Mouse (Mus musculus) spleen, adult 18-20 months (tissue): ENCODE data around the gene Rab11fip4.

ENCODE experiments used
- DNase-seq, 2 experiments: peaks; one replicate each; pipeline ENCODE4 v3.0.0; 2022; ENCODE audit warnings: mixed read lengths in 2 of 2

Gene Rab11fip4

DNA sequence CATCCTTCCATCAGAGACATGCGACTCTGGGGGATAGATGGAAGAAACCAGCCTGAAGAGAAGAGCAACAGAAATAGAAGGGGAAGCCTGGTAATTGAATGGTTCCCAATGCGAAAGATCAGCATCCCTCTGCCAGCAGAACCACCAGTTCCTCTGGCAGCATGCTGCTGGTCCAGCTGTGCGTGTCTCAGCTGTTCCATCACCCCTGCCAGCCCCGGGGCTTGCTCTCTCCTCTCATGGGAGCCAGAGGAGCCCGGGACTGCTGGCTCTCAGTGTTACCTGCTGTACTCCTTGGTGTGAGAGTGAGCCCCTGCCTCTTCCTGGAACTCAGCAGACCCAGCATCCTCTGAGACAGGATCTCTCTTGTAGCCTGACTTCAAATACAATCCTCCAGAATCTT lies 24.9 kb downstream of the Rab11fip4 start:
- no peak for DNase-seq

GRCm38 (mm10) chr11:79617991-79618390 lies 27.0 kb downstream of the Rab11fip4 start:
- no peak for DNase-seq

DNA sequence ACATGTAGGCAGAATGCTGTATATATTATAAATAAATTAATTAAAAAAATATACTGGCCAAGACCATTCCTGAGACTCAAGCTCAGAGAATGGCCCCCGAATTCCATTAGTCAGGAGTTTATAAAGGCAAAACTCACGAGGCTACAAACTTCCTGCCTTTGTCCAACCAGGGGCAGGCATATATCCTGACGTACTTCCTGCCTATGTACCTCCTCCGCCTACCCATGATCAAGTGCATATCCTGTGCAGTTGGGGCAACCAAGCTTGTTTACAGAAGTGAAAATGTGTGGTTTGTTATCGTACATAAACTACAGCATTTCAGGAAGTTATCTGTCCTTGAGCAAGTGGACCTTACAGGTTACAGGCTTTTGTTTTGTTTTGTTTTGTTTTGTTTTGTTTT lies 32.0 kb downstream of the Rab11fip4 start:
- DNase-seq: no peak

- peak; percentile 32 to 63 for DNase-seq
These were observed 33.8 kb downstream of the Rab11fip4 start for GRCm38 (mm10) chr11:79624801-79625302.

- DNase-seq: no peak
These were observed 37.7 kb downstream of the Rab11fip4 start for GRCm38 (mm10) chr11:79628716-79629115.

- DNase-seq: no peak
These were observed 38.9 kb downstream of the Rab11fip4 start for GRCm38 (mm10) chr11:79629752-79630374.

- no peak for DNase-seq
These were observed 39.5 kb downstream of the Rab11fip4 start for GRCm38 (mm10) chr11:79630521-79630920.

GRCm38 (mm10) chr11:79633366-79633765 lies 42.4 kb downstream of the Rab11fip4 start:
- no peak for DNase-seq

DNA sequence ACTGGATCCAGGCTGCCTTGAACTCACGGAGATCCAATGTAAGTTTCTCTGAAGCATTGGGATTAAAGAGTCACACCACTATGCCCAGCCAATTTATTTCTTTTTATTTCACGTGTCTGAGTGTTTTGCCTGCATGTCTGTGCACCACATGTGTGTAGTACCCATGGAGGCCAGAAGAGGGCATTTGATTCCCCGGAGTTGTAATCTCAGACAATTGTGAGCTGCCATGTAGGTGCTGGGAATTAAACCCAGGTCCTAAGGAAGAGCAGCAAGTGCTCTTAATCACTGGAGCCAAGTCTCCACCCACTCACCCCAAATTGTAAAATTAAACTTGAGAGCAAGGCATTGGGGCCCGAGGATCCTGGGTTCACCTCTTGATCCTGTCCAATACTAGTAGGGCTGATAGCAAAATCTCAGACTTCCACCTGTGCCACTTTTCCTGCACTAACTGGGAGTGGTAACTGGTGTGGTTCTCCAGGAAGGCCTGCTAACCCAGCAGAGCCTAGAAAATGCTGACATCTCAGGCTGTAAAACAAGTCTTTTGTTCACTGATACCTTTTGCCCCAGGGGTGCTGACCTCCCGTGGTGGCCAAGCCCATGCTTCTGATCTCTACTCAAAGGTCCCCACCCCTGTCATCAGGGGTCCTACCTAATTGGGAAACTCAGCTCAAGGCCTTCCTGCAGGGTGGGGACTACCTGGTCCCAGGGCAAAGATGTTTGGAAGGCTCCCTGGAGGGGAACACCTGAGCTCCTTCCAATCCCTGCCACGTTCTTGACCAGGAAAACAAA lies 44.8 kb downstream of the Rab11fip4 start:
- DNase-seq: no peak

- no peak for DNase-seq
These were observed 45.5 kb downstream of the Rab11fip4 start for GRCm38 (mm10) chr11:79636481-79636880.

- DNase-seq: no peak
These were observed 47.7 kb downstream of the Rab11fip4 start for GRCm38 (mm10) chr11:79638691-79639090.

DNA sequence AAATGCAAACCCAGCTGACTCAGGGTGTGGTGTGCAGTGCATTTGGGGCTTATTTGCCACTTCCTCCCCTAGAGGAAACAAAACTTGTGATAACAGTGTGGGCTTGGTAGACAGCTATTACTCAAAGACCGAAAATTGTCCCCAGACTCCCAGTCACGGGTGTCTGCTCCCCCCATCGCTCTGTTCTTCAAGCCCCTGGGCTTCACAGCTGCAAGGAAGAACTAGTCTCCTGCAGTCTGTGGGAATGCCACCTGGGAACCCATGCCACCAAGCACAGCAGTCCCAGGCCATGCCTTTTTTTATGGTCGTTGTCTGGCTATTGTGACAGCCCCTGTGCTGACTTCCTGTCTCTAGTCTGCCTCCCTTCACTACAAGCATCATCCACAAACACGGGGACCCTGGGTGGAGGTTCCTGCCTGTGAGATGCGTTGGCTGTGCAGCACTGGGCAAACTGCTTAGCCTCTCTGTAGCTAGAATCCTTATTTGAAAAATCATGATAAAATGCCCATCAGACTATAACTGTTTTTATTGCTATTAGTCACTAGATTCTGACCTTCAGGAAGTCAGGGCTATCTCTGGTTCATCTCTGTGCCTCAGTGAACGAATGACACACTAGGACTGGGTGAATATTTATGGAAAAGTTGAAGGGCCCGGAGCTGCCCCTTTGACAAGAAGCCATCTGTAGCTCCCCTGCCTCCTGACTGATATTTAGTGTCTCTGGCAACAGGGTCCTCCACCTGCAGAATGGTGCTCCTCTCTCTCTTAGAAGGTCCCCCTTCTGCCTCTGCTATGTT lies 50.1 kb downstream of the Rab11fip4 start:
- DNase-seq: peak in 1 of 2 experiments; percentile 26

DNA sequence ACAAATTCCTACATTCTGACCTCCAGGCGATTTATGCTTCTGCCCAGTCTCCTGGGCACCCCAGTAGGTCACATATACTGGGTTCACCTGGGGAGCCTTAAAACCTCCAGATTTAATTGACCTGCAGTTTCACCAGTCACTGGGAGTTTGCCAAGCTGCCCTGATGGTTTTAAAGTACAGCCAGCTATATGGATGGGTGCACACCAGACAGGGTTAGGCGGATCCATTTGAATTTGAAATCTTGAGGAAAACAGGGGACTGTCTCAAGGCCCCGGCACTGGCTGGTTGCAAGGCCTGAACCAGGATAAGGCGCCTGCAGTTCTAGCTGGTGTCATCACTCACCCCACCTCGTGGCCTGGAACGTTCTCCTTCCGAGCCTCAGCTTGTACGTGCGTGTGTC lies 52.7 kb downstream of the Rab11fip4 start:
- DNase-seq: no peak

- DNase-seq: no peak
These were observed 53.7 kb downstream of the Rab11fip4 start for GRCm38 (mm10) chr11:79644717-79645191.

GRCm38 (mm10) chr11:79646026-79646425 lies 55.0 kb downstream of the Rab11fip4 start:
- DNase-seq: no peak

GRCm38 (mm10) chr11:79646467-79647070 lies 55.6 kb downstream of the Rab11fip4 start:
- no peak for DNase-seq

DNA sequence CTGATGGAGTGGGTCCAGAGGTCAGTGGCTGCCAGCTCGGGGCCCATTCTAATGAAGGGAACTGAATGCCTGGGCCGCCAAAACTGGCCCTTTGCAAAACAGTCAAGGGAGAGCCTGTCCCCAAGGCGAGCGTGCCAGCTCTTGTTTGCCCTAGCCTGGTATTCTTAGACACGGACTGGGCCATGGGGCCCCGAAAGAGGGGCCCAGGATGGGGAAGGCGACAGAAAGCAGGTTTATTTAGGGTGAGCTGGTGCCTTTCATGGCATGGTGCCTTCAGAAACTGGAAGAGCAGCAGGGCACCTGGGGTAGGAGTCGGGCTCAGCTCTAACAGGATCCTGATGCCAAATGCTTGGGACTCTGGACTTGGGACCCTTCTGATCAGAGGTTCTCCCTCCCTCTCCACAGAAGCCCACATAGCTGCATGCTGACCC lies 56.1 kb downstream of the Rab11fip4 start:
- no peak for DNase-seq

GRCm38 (mm10) chr11:79650359-79650835 lies 59.4 kb downstream of the Rab11fip4 start:
- no peak for DNase-seq

- DNase-seq: no peak
These were observed 61.2 kb downstream of the Rab11fip4 start for GRCm38 (mm10) chr11:79652257-79652656.

DNA sequence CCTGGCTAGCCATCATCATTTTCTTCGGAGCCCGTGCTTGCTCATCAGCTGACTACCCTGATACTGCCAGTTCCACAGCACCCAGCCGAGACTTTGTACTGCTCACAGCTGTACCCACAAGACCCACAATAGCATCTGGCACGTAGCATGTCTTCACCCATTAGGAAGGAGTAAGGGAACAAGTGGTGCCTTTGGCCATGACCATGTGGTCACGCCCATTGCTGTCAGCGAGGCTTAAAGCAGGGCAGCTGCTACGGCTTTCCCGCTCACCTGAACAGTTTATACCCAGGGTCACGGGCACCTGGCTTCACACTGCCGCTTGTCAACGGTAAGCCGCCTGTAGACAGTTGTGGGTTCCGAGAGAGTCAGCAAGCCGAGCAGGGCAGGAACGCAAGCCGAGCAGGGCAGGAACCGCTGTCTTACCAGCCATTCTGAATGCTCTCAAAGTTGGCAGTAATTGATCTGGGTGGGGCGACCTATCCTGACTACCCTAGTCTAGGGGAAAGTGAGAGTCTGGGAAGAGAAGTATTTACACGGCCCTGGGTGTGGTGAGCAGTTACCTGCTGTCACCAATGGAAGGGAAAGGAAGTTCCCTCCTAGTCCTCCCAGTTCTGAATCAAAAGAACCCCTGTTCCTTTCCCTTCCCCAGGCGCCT lies 62.0 kb downstream of the Rab11fip4 start:
- DNase-seq: peak in 1 of 2 experiments; percentile 9

GRCm38 (mm10) chr11:79654407-79654831 lies 63.4 kb downstream of the Rab11fip4 start:
- DNase-seq: no peak

DNA sequence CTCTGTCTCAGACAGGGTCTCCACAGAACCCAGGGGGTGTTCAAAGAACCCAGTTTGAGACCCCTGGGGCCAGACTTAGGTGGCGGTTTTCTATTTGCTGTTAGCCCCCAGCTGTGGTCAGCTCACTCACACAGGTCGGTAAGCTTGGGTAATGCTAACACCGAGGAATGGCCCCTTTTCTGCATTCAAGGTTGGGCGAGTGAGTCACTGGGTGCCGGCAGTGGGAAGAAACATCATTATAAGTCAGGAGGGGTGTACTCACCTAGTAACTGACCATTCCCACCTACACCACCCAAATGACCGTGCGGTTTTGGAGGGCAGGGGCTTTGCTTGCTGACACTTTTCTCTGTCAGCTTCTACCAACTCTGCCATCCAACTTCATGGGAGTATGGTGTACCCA lies 64.6 kb downstream of the Rab11fip4 start:
- DNase-seq: no peak
